Mouse (Mus musculus) neural tube, embryonic 10.5 days (tissue): Measurements from ENCODE around the gene Babam2.
"Not testable (repeated sequence)": the region's sequence is repeated elsewhere in the genome, so short reads cannot be mapped to it uniquely, and the experiment has no call there.

ENCODE experiments used
- DNase-seq: peaks from one replicate; pipeline ENCODE4 v3.0.0-alpha.2; 2017; ENCODE audit warnings: low spot score; ENCODE audit errors: extremely low spot score

Gene Babam2

GRCm38 (mm10) chr5:31781624-31782023, 84.1 kb downstream of the Babam2 start:
- no peak for DNase-seq

GRCm38 (mm10) chr5:31787201-31787600, 89.7 kb downstream of the Babam2 start:
- DNase-seq, result no peak

GRCm38 (mm10) chr5:31787622-31788021, 90.1 kb downstream of the Babam2 start:
- DNase-seq, result no peak

GRCm38 (mm10) chr5:31792338-31792737, 94.9 kb downstream of the Babam2 start:
- no peak for DNase-seq

- no peak for DNase-seq
These were observed 95.4 kb downstream of the Babam2 start for GRCm38 (mm10) chr5:31792863-31793262.

- DNase-seq, result no peak
These were observed 97.9 kb downstream of the Babam2 start for GRCm38 (mm10) chr5:31795414-31795813.

- DNase-seq, result no peak
These were observed 99.5 kb downstream of the Babam2 start for GRCm38 (mm10) chr5:31796979-31797378.

- not testable (repeated sequence) for DNase-seq
These were observed 106.7 kb downstream of the Babam2 start for GRCm38 (mm10) chr5:31804211-31804610.

GRCm38 (mm10) chr5:31804751-31805150, 107.3 kb downstream of the Babam2 start:
- DNase-seq, result no peak

- no peak for DNase-seq
These were observed 109.8 kb downstream of the Babam2 start for GRCm38 (mm10) chr5:31807312-31807711.

GRCm38 (mm10) chr5:31808271-31808670, 110.8 kb downstream of the Babam2 start:
- no peak for DNase-seq

GRCm38 (mm10) chr5:31810796-31811662, 113.5 kb downstream of the Babam2 start:
- no peak for DNase-seq

- no peak for DNase-seq
These were observed 114.1 kb downstream of the Babam2 start for GRCm38 (mm10) chr5:31811663-31812001.

- DNase-seq, result no peak
These were observed 115.7 kb downstream of the Babam2 start for GRCm38 (mm10) chr5:31813156-31813675.

- DNase-seq, result no peak
These were observed 116.6 kb downstream of the Babam2 start for GRCm38 (mm10) chr5:31814068-31814467.

- peak; percentile 19 for DNase-seq
These were observed 117.6 kb downstream of the Babam2 start for GRCm38 (mm10) chr5:31815129-31815528.

GRCm38 (mm10) chr5:31816082-31816481, 118.6 kb downstream of the Babam2 start:
- DNase-seq, result no peak

- DNase-seq, result no peak
These were observed 123.3 kb downstream of the Babam2 start for GRCm38 (mm10) chr5:31820801-31821200.

- no peak for DNase-seq
These were observed 123.7 kb downstream of the Babam2 start for GRCm38 (mm10) chr5:31821204-31821603.

GRCm38 (mm10) chr5:31823673-31824072, 126.2 kb downstream of the Babam2 start:
- DNase-seq, result no peak

GRCm38 (mm10) chr5:31824126-31824525, 126.6 kb downstream of the Babam2 start:
- no peak for DNase-seq

GRCm38 (mm10) chr5:31827304-31827703, 129.8 kb downstream of the Babam2 start:
- no peak for DNase-seq

- no peak for DNase-seq
These were observed 130.4 kb downstream of the Babam2 start for GRCm38 (mm10) chr5:31827896-31828295.
